Mouse (Mus musculus): ENCODE results near the gene Kcnt2. TPM values are rescaled to one million over a fixed set of nuclear protein-coding genes. Genes with fewer than 3 reads are reported as not detected.

The Kcnt2 gene
- polyA plus RNA-seq, 1 experiment from 2014 or later: 4.8 TPM

DNA sequence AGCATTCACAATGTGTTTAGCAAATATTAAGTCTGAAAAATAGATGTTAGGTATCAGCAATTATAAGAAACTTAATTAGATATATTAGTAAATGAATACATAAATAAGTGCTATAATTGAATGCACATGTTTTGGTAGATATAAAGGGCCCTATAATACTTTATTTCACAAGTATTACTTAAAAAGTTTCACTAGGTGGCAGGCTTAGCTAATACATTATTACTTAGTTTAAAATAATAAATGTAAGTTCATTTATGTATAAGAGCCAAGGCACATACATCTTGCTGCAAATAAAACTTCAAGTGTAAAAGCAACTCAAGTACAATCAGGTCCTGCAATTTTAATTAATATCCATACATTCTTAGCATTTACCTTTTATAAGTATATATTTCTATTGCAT lies 302.8 kb downstream of the Kcnt2 start:
- no peaks in the 10 kb centered on the region for H3K4me1 ChIP-seq (replicated peaks; ENCODE audit: control insufficient read depth, insufficient read depth, low read length)
- H3K27ac ChIP-seq (ENCODE audit: low read depth): no peak overlapping the region
- H3K9me3 ChIP-seq (ENCODE audit: control insufficient read depth, low read length): no peaks in the 10 kb centered on the region
- H3K36me3 ChIP-seq (ENCODE audit: control insufficient read depth, insufficient read depth, low read length): no peaks in the 10 kb centered on the region
- H3K4me2 ChIP-seq (ENCODE audit: low read length): no peak overlapping the region
- H3K9ac ChIP-seq (ENCODE audit: low read length): no peak overlapping the region
- H3K27me3 ChIP-seq (replicated peaks; ENCODE audit: control insufficient read depth, insufficient read depth, low read length): no peaks in the 10 kb centered on the region
- DNase-seq (ENCODE audit: low spot score): no peak
- no peak for ATAC-seq (replicated peaks; ENCODE audit: low FRiP score, low TSS enrichment, low read depth)
- H3K4me3 ChIP-seq (ENCODE audit: low read depth, low read length): no peak overlapping the region

DNA sequence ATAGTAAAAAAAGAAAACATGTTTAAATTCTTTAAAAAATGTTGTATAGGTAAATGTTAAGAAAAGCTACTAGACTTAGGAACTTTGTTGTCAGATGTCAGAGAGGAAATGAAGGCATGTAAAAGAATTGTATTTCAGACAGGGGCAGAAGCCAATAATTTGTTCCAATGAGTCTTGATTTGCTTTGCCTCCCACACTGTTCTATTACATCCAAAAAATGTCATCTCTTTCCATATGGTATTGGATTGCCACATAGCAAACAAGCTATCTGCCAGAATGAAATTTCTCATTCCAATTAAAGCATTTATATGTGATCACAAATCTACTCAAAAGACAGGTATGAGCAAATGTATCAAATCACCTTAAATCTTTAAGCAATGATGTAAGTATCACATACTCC lies 314.8 kb downstream of the Kcnt2 start:
- H3K4me3 ChIP-seq (ENCODE audit: low read depth, low read length): no peak overlapping the region
- no peaks in the 10 kb centered on the region for H3K27me3 ChIP-seq (replicated peaks; ENCODE audit: control insufficient read depth, insufficient read depth, low read length)
- DNase-seq (ENCODE audit: low spot score) (no peak), ATAC-seq (replicated peaks; ENCODE audit: low FRiP score, low TSS enrichment, low read depth) (no peak)
- H3K4me2 ChIP-seq (ENCODE audit: low read length): no peak overlapping the region
- H3K36me3 ChIP-seq (ENCODE audit: control insufficient read depth, insufficient read depth, low read length): no peaks in the 10 kb centered on the region
- no peaks in the 10 kb centered on the region for H3K4me1 ChIP-seq (replicated peaks; ENCODE audit: control insufficient read depth, insufficient read depth, low read length)
- no peaks in the 10 kb centered on the region for H3K9me3 ChIP-seq (ENCODE audit: control insufficient read depth, low read length)
- H3K27ac ChIP-seq (ENCODE audit: low read depth): no peak overlapping the region
- no peak overlapping the region for H3K9ac ChIP-seq (ENCODE audit: low read length)

DNA sequence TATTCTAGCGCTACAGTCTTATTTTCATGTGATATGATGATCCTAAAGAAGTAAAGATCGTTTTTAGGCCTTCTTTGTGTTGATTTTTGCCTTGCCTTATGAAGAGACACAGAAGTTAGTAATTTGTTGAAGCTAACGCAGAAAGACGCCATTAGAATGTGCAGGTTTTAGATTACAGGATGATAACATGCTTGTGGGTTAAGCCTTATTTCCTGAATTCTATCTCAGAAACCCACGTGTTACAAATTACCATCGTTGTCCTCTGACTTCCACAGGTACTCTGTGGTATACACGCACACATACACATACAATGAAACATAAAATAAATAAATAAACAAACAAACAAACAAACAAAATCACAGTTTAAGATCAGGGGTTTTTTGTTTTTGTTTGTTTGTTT lies 326.2 kb downstream of the Kcnt2 start:
- ATAC-seq (replicated peaks; ENCODE audit: low FRiP score, low TSS enrichment, low read depth) (no peak), DNase-seq (ENCODE audit: low spot score) (no peak)
- H3K27ac ChIP-seq (ENCODE audit: low read depth): no peak overlapping the region
- no peaks in the 10 kb centered on the region for H3K9me3 ChIP-seq (ENCODE audit: control insufficient read depth, low read length)
- H3K9ac ChIP-seq (ENCODE audit: low read length): no peak overlapping the region
- 82% methylated on average over 7 of the region's 7 CpGs for WGBS
- H3K4me2 ChIP-seq (ENCODE audit: low read length): no peak overlapping the region
- H3K36me3 ChIP-seq (ENCODE audit: control insufficient read depth, insufficient read depth, low read length): no peaks in the 10 kb centered on the region
- no peak overlapping the region for H3K4me3 ChIP-seq (ENCODE audit: low read depth, low read length)
- no peaks in the 10 kb centered on the region for H3K4me1 ChIP-seq (replicated peaks; ENCODE audit: control insufficient read depth, insufficient read depth, low read length)
- H3K27me3 ChIP-seq (replicated peaks; ENCODE audit: control insufficient read depth, insufficient read depth, low read length): no peaks in the 10 kb centered on the region

DNA sequence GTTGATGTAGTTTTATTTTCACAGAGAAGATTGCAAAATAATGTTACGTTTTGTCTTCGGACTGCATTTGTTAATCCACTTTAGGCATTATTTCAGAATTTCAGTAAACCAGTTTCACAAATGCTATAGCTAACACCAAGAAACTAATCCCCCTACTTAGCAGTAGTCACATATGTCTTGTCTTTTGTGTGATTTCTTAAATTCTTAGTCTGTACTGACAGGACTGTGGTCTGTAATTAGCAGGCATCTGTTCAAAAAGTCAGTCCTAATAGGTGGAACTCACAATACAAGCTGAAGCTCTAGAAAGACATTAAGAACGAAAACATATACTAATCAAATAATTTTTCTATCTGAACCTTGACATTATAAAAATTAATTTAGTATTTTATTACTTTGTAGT lies 332.6 kb downstream of the Kcnt2 start:
- DNase-seq (ENCODE audit: low spot score) (no peak), ATAC-seq (replicated peaks; ENCODE audit: low FRiP score, low TSS enrichment, low read depth) (no peak)
- no peaks in the 10 kb centered on the region for H3K27me3 ChIP-seq (replicated peaks; ENCODE audit: control insufficient read depth, insufficient read depth, low read length)
- no peak overlapping the region for H3K9ac ChIP-seq (ENCODE audit: low read length)
- H3K27ac ChIP-seq (ENCODE audit: low read depth): no peak overlapping the region
- no peaks in the 10 kb centered on the region for H3K9me3 ChIP-seq (ENCODE audit: control insufficient read depth, low read length)
- H3K4me3 ChIP-seq (ENCODE audit: low read depth, low read length): no peak overlapping the region
- H3K4me1 ChIP-seq (replicated peaks; ENCODE audit: control insufficient read depth, insufficient read depth, low read length): no peaks in the 10 kb centered on the region
- H3K36me3 ChIP-seq (ENCODE audit: control insufficient read depth, insufficient read depth, low read length): no peaks in the 10 kb centered on the region
- no peak overlapping the region for H3K4me2 ChIP-seq (ENCODE audit: low read length)
- 94% methylated on average over 3 of the region's 3 CpGs for WGBS

DNA sequence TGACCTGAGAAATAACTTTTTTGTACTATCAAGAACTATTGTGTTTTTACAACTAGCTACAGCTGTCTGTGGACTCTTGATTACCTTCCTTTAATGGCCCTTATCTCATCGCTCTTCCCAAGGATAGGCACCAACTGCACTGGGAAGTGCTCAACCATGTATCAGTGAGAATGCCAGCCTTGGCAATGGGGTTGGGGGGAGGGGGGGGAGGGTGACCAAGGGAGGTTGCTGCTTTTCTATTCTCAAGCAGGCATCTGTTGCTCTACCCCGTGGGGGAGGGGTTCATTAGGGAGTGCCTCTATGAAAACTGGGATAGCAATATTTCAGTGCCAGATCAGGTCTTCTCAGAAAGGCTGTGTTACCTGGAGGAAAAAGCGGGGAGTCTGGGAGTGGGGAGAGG lies 342.3 kb downstream of the Kcnt2 start:
- no peak overlapping the region for H3K4me2 ChIP-seq (ENCODE audit: low read length)
- 70% methylated on average over 3 of the region's 3 CpGs for WGBS
- ATAC-seq (replicated peaks; ENCODE audit: low FRiP score, low TSS enrichment, low read depth): no peak
- no peaks in the 10 kb centered on the region for H3K9me3 ChIP-seq (ENCODE audit: control insufficient read depth, low read length)
- no peak overlapping the region for H3K4me3 ChIP-seq (ENCODE audit: low read depth, low read length)
- H3K4me1 ChIP-seq (replicated peaks; ENCODE audit: control insufficient read depth, insufficient read depth, low read length): no peaks in the 10 kb centered on the region
- no peak overlapping the region for H3K27ac ChIP-seq (ENCODE audit: low read depth)
- H3K27me3 ChIP-seq (replicated peaks; ENCODE audit: control insufficient read depth, insufficient read depth, low read length): no peaks in the 10 kb centered on the region
- no peaks in the 10 kb centered on the region for H3K36me3 ChIP-seq (ENCODE audit: control insufficient read depth, insufficient read depth, low read length)
- no peak overlapping the region for H3K9ac ChIP-seq (ENCODE audit: low read length)
- no peak for DNase-seq (ENCODE audit: low spot score)

DNA sequence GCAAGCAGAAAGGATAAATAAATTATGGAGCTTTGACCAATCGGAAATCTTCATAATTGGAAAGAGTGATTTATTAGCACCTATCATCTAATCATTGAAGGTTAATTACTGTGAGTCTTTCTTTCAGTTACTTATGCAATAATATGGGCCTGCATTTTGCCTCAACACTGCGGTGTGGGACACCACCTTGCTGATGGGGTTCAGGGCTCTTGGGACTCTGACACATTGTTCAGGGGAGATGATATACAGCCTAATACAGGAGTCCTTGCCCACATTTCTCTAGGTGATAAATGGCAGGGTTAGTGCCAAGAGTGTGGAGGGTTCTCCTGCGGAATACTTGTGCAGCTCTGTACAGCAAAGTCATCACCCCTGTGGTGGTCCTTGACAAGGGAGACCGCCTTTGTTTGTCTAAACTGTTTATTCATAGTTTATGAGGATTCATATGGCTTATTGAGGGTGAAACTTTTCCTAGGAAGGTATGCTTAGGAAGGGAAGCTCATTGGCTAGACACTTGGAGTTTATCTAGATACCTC lies 362.9 kb downstream of the Kcnt2 start:
- Histone ChIP-seq H3K36me3 (ENCODE audit: control insufficient read depth, insufficient read depth, low read length) (no peaks in the 10 kb centered on the region), H3K27ac (ENCODE audit: low read depth) (no peak overlapping the region), H3K4me1 (replicated peaks; ENCODE audit: control insufficient read depth, insufficient read depth, low read length) (no peaks in the 10 kb centered on the region), H3K9ac (ENCODE audit: low read length) (no peak overlapping the region), H3K9me3 (ENCODE audit: control insufficient read depth, low read length) (no peaks in the 10 kb centered on the region), H3K4me2 (ENCODE audit: low read length) (no peak overlapping the region), H3K4me3 (ENCODE audit: low read depth, low read length) (no peak overlapping the region), H3K27me3 (replicated peaks; ENCODE audit: control insufficient read depth, insufficient read depth, low read length) (no peaks in the 10 kb centered on the region)
- WGBS: 80% methylated on average over 4 of the region's 4 CpGs
- no peak for DNase-seq (ENCODE audit: low spot score)
- ATAC-seq (replicated peaks; ENCODE audit: low FRiP score, low TSS enrichment, low read depth): no peak

DNA sequence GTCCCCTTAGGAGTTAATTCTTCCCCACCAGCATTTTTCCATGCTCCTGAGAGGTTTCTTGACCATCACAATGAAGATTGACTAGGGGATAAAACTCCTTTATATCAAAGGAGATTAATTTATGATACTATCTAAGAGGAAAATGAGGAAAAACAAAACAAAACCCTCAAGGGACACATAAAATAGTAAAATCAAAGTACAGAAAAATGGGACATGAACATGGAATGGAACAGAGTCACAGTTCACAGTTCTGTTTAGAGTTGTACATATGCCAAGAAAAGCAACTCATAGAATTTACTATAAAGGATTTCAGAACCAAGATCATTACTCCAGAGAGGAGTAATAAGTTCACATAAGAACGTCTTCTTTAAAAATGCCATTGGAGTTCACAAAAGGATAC lies 367.1 kb downstream of the Kcnt2 start:
- Histone ChIP-seq H3K4me2 (ENCODE audit: low read length) (no peak overlapping the region), H3K4me3 (ENCODE audit: low read depth, low read length) (no peak overlapping the region), H3K4me1 (replicated peaks; ENCODE audit: control insufficient read depth, insufficient read depth, low read length) (no peaks in the 10 kb centered on the region), H3K36me3 (ENCODE audit: control insufficient read depth, insufficient read depth, low read length) (no peaks in the 10 kb centered on the region), H3K9ac (ENCODE audit: low read length) (no peak overlapping the region), H3K9me3 (ENCODE audit: control insufficient read depth, low read length) (no peaks in the 10 kb centered on the region), H3K27me3 (replicated peaks; ENCODE audit: control insufficient read depth, insufficient read depth, low read length) (no peaks in the 10 kb centered on the region), H3K27ac (ENCODE audit: low read depth) (no peak overlapping the region)
- DNase-seq (ENCODE audit: low spot score): no peak
- WGBS: 63% methylated on average over 1 of the region's 1 CpGs
- ATAC-seq (replicated peaks; ENCODE audit: low FRiP score, low TSS enrichment, low read depth): no peak

DNA sequence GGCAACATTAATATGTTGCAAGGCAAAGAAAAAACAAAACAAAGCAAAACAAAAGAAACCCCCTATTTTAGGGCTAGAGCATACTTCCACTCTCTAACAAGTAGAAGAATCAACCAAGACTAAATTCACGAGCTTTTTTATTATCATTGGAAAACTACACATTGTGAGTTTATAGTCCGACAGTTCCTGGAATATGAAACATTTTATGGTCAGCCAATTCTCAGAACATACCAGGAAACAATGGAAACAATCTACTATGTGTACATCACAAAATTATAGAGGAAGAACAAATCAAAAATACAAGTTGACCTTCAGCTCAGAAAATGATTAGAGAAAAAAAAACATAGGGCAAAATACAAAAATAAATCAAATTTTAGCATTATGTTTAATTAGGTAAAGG lies 368.9 kb downstream of the Kcnt2 start:
- Histone ChIP-seq H3K27ac (ENCODE audit: low read depth) (no peak overlapping the region), H3K27me3 (replicated peaks; ENCODE audit: control insufficient read depth, insufficient read depth, low read length) (no peaks in the 10 kb centered on the region), H3K4me2 (ENCODE audit: low read length) (no peak overlapping the region), H3K9me3 (ENCODE audit: control insufficient read depth, low read length) (no peaks in the 10 kb centered on the region), H3K9ac (ENCODE audit: low read length) (no peak overlapping the region), H3K4me3 (ENCODE audit: low read depth, low read length) (no peak overlapping the region), H3K36me3 (ENCODE audit: control insufficient read depth, insufficient read depth, low read length) (no peaks in the 10 kb centered on the region), H3K4me1 (replicated peaks; ENCODE audit: control insufficient read depth, insufficient read depth, low read length) (no peaks in the 10 kb centered on the region)
- ATAC-seq (replicated peaks; ENCODE audit: low FRiP score, low TSS enrichment, low read depth): no peak
- DNase-seq (ENCODE audit: low spot score): no peak
- 73% methylated on average over 2 of the region's 2 CpGs for WGBS

DNA sequence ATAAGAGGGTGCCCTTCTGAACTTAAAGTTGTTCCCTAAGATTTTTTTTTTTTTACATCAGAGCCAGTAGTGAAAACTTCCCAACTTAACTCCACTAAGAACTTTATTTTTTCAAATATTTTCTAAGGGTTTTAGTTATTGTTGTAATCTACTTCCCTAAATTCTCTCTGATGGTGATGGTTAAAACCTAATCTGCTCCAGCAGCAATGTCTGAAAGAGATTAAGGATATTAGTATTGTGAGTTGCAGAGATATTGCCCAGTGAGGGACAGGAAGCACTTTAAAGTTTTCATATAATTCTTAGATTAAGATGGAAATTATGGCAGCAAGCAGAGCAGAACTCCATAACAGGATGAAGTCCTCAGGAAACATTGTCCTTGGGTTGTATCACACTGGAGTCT lies 372.2 kb downstream of the Kcnt2 start:
- no peak overlapping the region for H3K9ac ChIP-seq (ENCODE audit: low read length)
- H3K27ac ChIP-seq (ENCODE audit: low read depth): no peak overlapping the region
- DNase-seq (ENCODE audit: low spot score) (no peak), ATAC-seq (replicated peaks; ENCODE audit: low FRiP score, low TSS enrichment, low read depth) (no peak)
- H3K9me3 ChIP-seq (ENCODE audit: control insufficient read depth, low read length): no peaks in the 10 kb centered on the region
- H3K27me3 ChIP-seq (replicated peaks; ENCODE audit: control insufficient read depth, insufficient read depth, low read length): no peaks in the 10 kb centered on the region
- no peaks in the 10 kb centered on the region for H3K36me3 ChIP-seq (ENCODE audit: control insufficient read depth, insufficient read depth, low read length)
- H3K4me3 ChIP-seq (ENCODE audit: low read depth, low read length): no peak overlapping the region
- H3K4me1 ChIP-seq (replicated peaks; ENCODE audit: control insufficient read depth, insufficient read depth, low read length): no peaks in the 10 kb centered on the region
- no peak overlapping the region for H3K4me2 ChIP-seq (ENCODE audit: low read length)

Measured in intestine, embryonic 14.5 days (tissue).